Comparison of ENCODE assay signal across 8 mouse cellular contexts in the genomic region with DNA sequence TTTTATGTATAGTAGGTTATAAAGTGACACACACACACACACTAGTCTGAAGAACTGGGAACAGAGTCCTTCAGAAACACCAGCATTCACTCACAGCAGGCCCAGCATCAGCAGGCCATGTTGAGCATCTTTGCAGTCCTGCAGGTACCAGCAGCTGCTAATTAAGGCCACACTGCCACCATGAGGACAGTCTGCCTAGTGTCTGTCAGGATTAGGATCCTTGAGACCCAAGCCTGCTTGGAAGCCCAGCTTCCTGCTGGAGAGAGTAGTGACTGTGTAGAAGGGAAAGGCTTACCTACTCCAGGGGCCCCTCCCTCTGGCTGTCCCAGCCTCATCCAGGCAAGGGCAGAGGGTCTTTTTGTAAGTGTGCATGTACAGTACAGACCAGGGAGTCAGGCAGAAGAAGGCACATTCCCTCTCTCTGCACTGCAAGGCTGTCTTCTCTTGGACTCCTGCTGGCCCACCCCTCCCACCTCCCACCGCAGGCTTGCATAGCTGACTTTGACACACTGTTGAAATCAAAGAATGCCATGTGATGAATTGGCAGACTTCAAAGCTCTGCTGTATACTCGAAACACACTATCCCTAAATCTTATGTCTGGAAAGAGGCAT. TPM values are rescaled to one million over a fixed set of nuclear protein-coding genes. Genes with fewer than 3 reads are reported as not detected.
DNase-seq lines count a peak whose midpoint lies in the region; ATAC-seq and TF ChIP-seq lines count a peak whose summit lies in the region.

No protein-coding gene starts in this region.

- no peak overlapping the region for H3K27ac ChIP-seq in embryonic facial prominence, embryonic 13.5 days
- no peak overlapping the region for H3K27ac ChIP-seq in heart, adult 2 months
- H3K27ac ChIP-seq in kidney, adult 2 months (ENCODE audit: insufficient read depth, low read depth, low read length) = no peak overlapping the region
- H3K27ac ChIP-seq in limb, embryonic 10.5 days = no peak overlapping the region
- H3K27ac ChIP-seq in midbrain, embryonic 16.5 days (ENCODE audit: low read length) = no peak overlapping the region
- H3K27ac ChIP-seq in stomach, postnatal 0 days (replicated peaks) = no peak overlapping the region

- no peak overlapping the region for H3K9ac ChIP-seq in embryonic facial prominence, embryonic 13.5 days
- no peak overlapping the region for H3K9ac ChIP-seq in heart, adult 2 months (ENCODE audit: low read depth, low read length)
- no peak overlapping the region for H3K9ac ChIP-seq in midbrain, embryonic 16.5 days (ENCODE audit: low read depth, low read length)
- H3K9ac ChIP-seq in stomach, postnatal 0 days (ENCODE audit: low read length) = no peak overlapping the region

- WGBS in embryonic facial prominence, embryonic 13.5 days = 33% methylated on average over 2 of the region's 2 CpGs
- WGBS in heart, adult 2 months = 40% methylated on average over 2 of the region's 2 CpGs
- 46% methylated on average over 2 of the region's 2 CpGs for WGBS in kidney, adult 2 months
- WGBS in limb, embryonic 10.5 days = 24% methylated on average over 2 of the region's 2 CpGs
- WGBS in midbrain, embryonic 16.5 days = 52% methylated on average over 2 of the region's 2 CpGs
- 19% methylated on average over 2 of the region's 2 CpGs for WGBS in stomach, postnatal 0 days

- no peak overlapping the region for H3K4me3 ChIP-seq in embryonic facial prominence, embryonic 13.5 days
- H3K4me3 ChIP-seq in heart, adult 2 months = no peak overlapping the region
- H3K4me3 ChIP-seq in kidney, adult 2 months (ENCODE audit: insufficient read depth, low read depth, low read length) = no peak overlapping the region
- H3K4me3 ChIP-seq in limb, embryonic 10.5 days = no peak overlapping the region
- no peak overlapping the region for H3K4me3 ChIP-seq in midbrain, embryonic 16.5 days (ENCODE audit: low read depth, low read length)
- no peak overlapping the region for H3K4me3 ChIP-seq in stomach, postnatal 0 days (ENCODE audit: low read depth, low read length)

- peak; percentile 96 for TF ChIP-seq EP300 in heart, adult 2 months (IDR thresholded peaks at IDR 0.05; ENCODE audit: insufficient read depth, low read depth, low read length)
- no peak for TF ChIP-seq EP300 in stomach, postnatal 0 days (optimal IDR thresholded peaks at IDR 0.05)

- H3K4me2 ChIP-seq in embryonic facial prominence, embryonic 13.5 days = no peak overlapping the region
- no peak overlapping the region for H3K4me2 ChIP-seq in midbrain, embryonic 16.5 days (ENCODE audit: low read length)
- H3K4me2 ChIP-seq in stomach, postnatal 0 days (replicated peaks; ENCODE audit: low read depth) = no peak overlapping the region

- peaks cover 5% of the 10 kb centered on the region; the same call in 1 of the 2 replicates for H3K27me3 ChIP-seq in embryonic facial prominence, embryonic 13.5 days
- no peaks in the 10 kb centered on the region for H3K27me3 ChIP-seq in heart, adult 2 months (ENCODE audit: control insufficient read depth, insufficient read depth, low read length)
- H3K27me3 ChIP-seq in kidney, adult 2 months (replicated peaks; ENCODE audit: control insufficient read depth, insufficient read depth, low read length) = no peaks in the 10 kb centered on the region; the same call in 1 of the 2 replicates
- no peaks in the 10 kb centered on the region for H3K27me3 ChIP-seq in limb, embryonic 10.5 days (ENCODE audit: low read depth, poor library complexity, severe bottlenecking)
- no peaks in the 10 kb centered on the region for H3K27me3 ChIP-seq in midbrain, embryonic 16.5 days (ENCODE audit: control insufficient read depth, insufficient read depth, low read depth, low read length)
- no peaks in the 10 kb centered on the region for H3K27me3 ChIP-seq in stomach, postnatal 0 days (ENCODE audit: control insufficient read depth, insufficient read depth, low read length)

- peak; percentile 51 for DNase-seq in 3T3-L1 (ENCODE audit: low read depth, low spot score)
- DNase-seq in adrenal gland, postnatal 14 days = peak; percentile 87
- DNase-seq in heart, adult 2 months = peak; percentile 69 to 71
- DNase-seq in kidney, adult 2 months = peak; percentile 91
- DNase-seq in limb, embryonic 10.5 days (ENCODE audit: low spot score) = peak; percentile 72
- peak; percentile 80 for DNase-seq in stomach, postnatal 0 days (ENCODE audit: low spot score)

- no peaks in the 10 kb centered on the region for H3K4me1 ChIP-seq in embryonic facial prominence, embryonic 13.5 days
- no peaks in the 10 kb centered on the region for H3K4me1 ChIP-seq in heart, adult 2 months (ENCODE audit: control insufficient read depth, insufficient read depth, low read length)
- no peaks in the 10 kb centered on the region for H3K4me1 ChIP-seq in kidney, adult 2 months (ENCODE audit: control insufficient read depth, insufficient read depth, low read length)
- H3K4me1 ChIP-seq in limb, embryonic 10.5 days = peaks cover 5% of the 10 kb centered on the region; the same call in 1 of the 2 replicates
- H3K4me1 ChIP-seq in midbrain, embryonic 16.5 days (ENCODE audit: control insufficient read depth, insufficient read depth, low read length) = no peaks in the 10 kb centered on the region
- H3K4me1 ChIP-seq in stomach, postnatal 0 days (replicated peaks; ENCODE audit: control insufficient read depth, insufficient read depth) = no peaks in the 10 kb centered on the region

- H3K79me2 ChIP-seq in heart, adult 2 months (replicated peaks; ENCODE audit: control insufficient read depth, insufficient read depth, low read length) = no peaks in the 10 kb centered on the region

- 0 out of 2 replicates have a peak, but pooled peaks have one; percentile 43 for ATAC-seq in embryonic facial prominence, embryonic 13.5 days (ENCODE audit: insufficient number of reproducible peaks, insufficient read depth, low FRiP score, low TSS enrichment, low read depth)
- peak; percentile 95 for ATAC-seq in midbrain, embryonic 16.5 days
- peak; percentile 90 for ATAC-seq in stomach, postnatal 0 days (ENCODE audit: low FRiP score, low TSS enrichment)

- H3K9me3 ChIP-seq in embryonic facial prominence, embryonic 13.5 days = no peaks in the 10 kb centered on the region
- H3K9me3 ChIP-seq in limb, embryonic 10.5 days (replicated peaks) = no peaks in the 10 kb centered on the region
- no peaks in the 10 kb centered on the region for H3K9me3 ChIP-seq in midbrain, embryonic 16.5 days (replicated peaks; ENCODE audit: control insufficient read depth, low read length, poor library complexity, severe bottlenecking)
- no peaks in the 10 kb centered on the region for H3K9me3 ChIP-seq in stomach, postnatal 0 days (ENCODE audit: control insufficient read depth, low read length)

- intact Hi-C loops in heart, adult 2 months (cut with DNase I) = loop anchor here (1.0 to 5.0 kb wide), 3 partner anchors 145 to 248 kb away; partner anchors contain the start of gene Smco4

- TF ChIP-seq POLR2A in heart, adult 2 months (IDR thresholded peaks at IDR 0.05; ENCODE audit: insufficient read depth, low read depth, low read length) = no peak
- TF ChIP-seq POLR2A in kidney, adult 2 months (IDR thresholded peaks at IDR 0.05; ENCODE audit: low read depth, low read length) = no peak

- H3K36me3 ChIP-seq in embryonic facial prominence, embryonic 13.5 days = no peaks in the 10 kb centered on the region
- H3K36me3 ChIP-seq in heart, adult 2 months (ENCODE audit: control insufficient read depth, insufficient read depth, low read length) = no peaks in the 10 kb centered on the region
- no peaks in the 10 kb centered on the region for H3K36me3 ChIP-seq in kidney, adult 2 months (ENCODE audit: control insufficient read depth, insufficient read depth, low read length)
- H3K36me3 ChIP-seq in limb, embryonic 10.5 days = no peaks in the 10 kb centered on the region
- no peaks in the 10 kb centered on the region for H3K36me3 ChIP-seq in midbrain, embryonic 16.5 days (ENCODE audit: control insufficient read depth, insufficient read depth, low read length)
- no peaks in the 10 kb centered on the region for H3K36me3 ChIP-seq in stomach, postnatal 0 days (ENCODE audit: control insufficient read depth, insufficient read depth, low read length)

- peak; percentile 91 for TF ChIP-seq CTCF in heart, adult 2 months (IDR thresholded peaks at IDR 0.05)
- peak; percentile 99; the same call in 1 of the 2 replicates for TF ChIP-seq CTCF in kidney, adult 2 months (conservative IDR thresholded peaks at IDR 0.05; ENCODE audit: insufficient read depth, insufficient read length, low read depth, low read length)
- TF ChIP-seq CTCF in stomach, postnatal 0 days (IDR thresholded peaks at IDR 0.05; ENCODE audit: low read depth) = peak; percentile 97

RNA-seq across cellular contexts. Expression of gene Slc36a4, which starts 27.6 kb away (rescaled TPM):
- 28.1 and 33.3 TPM in 2 replicates for total RNA-seq in adrenal gland, postnatal 14 days (2021)
- polyA plus RNA-seq in embryonic facial prominence, embryonic 13.5 days (2015; fragmentation: Nextera tagmentation; extraction: Ambion mirVana) = 18.8 and 19.1 TPM in 2 replicates
- 1 to 10 TPM; 6.9 to 7.4 TPM for total RNA-seq in heart, adult 2 months (2021)
- 3.3 and 7.9 TPM in 2 replicates for polyA plus RNA-seq in heart, adult 2 months (2012; rRNA removed)
- 4.9 and 6.1 TPM in 2 replicates for polyA plus RNA-seq in kidney, adult 2 months (2012; rRNA removed)
- polyA plus RNA-seq in limb, embryonic 10.5 days (2016; fragmentation: Nextera tagmentation; extraction: Ambion mirVana) = 12.1 and 17.8 TPM in 2 replicates
- 35.5 and 38.7 TPM in 2 replicates for polyA plus RNA-seq in midbrain, embryonic 16.5 days (2015; fragmentation: Nextera tagmentation; extraction: Ambion mirVana)
- polyA plus RNA-seq in stomach, postnatal 0 days (2015; fragmentation: Nextera tagmentation; extraction: Ambion mirVana) = 5.5 and 6.3 TPM in 2 replicates

RNA-seq across cellular contexts. Expression of gene Deup1, which starts 54.2 kb away (rescaled TPM):
- 0.37 and 0.38 TPM in 2 replicates for total RNA-seq in adrenal gland, postnatal 14 days (2021)
- polyA plus RNA-seq in embryonic facial prominence, embryonic 13.5 days (2015; fragmentation: Nextera tagmentation; extraction: Ambion mirVana) = 0.33 and 0.51 TPM in 2 replicates
- total RNA-seq in heart, adult 2 months (2021) = not detected
- 0.16 and 0.18 TPM in 2 replicates for polyA plus RNA-seq in heart, adult 2 months (2012; rRNA removed)
- polyA plus RNA-seq in kidney, adult 2 months (2012; rRNA removed) = 0.12 and 0.19 TPM in 2 replicates
- polyA plus RNA-seq in limb, embryonic 10.5 days (2016; fragmentation: Nextera tagmentation; extraction: Ambion mirVana) = 0.18 and 0.24 TPM in 2 replicates
- 1.9 and 3.1 TPM in 2 replicates for polyA plus RNA-seq in midbrain, embryonic 16.5 days (2015; fragmentation: Nextera tagmentation; extraction: Ambion mirVana)
- polyA plus RNA-seq in stomach, postnatal 0 days (2015; fragmentation: Nextera tagmentation; extraction: Ambion mirVana) = 0.05 and 0.11 TPM in 2 replicates

Comparison
In these comparisons a context has a peak if more than half of its experiments do, and no peak if none do; other contexts are left out.
1. ATAC-seq: peak in every context shown above with its lines; median percentile 95 in midbrain, embryonic 16.5 days; 90 in stomach, postnatal 0 days; 43 in embryonic facial prominence, embryonic 13.5 days.